Mouse (Mus musculus) thymus, postnatal 36 days (tissue): ENCODE measurements around the gene Klk1b24.
"Not testable (repeated sequence)": the region's sequence is repeated elsewhere in the genome, so short reads cannot be mapped to it uniquely, and the experiment has no call there.

Experiments
- DNase-seq, 2 experiments: peaks; one replicate each; pipeline ENCODE4 v3.0.0; 2022; ENCODE audit warnings: mixed read lengths in 2 of 2

Gene Klk1b24

DNA sequence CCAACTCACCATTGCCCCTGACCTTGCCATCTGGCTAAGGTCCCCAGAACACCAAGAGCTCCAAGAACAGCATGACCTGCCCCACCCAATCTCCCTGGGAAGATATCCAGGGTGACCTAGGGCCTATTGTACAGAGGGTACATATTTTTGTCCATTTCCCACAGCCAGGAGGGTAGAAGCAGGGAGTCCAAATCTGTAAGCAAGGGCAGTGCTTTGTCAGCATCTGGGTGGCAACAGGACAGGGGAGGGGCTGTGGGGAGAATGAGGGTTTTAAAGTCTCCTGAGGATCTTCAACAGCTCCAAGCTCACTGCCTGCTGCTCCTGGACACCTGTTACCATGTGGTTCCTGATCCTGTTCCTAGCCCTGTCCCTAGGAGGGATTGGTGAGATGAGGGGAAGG lies at the start of gene Klk1b24:
Gene Klk1b24, plus strand, starts transcription at position 301 of the 400 bp plus-strand sequence.
- DNase-seq, result not testable (repeated sequence)

DNA sequence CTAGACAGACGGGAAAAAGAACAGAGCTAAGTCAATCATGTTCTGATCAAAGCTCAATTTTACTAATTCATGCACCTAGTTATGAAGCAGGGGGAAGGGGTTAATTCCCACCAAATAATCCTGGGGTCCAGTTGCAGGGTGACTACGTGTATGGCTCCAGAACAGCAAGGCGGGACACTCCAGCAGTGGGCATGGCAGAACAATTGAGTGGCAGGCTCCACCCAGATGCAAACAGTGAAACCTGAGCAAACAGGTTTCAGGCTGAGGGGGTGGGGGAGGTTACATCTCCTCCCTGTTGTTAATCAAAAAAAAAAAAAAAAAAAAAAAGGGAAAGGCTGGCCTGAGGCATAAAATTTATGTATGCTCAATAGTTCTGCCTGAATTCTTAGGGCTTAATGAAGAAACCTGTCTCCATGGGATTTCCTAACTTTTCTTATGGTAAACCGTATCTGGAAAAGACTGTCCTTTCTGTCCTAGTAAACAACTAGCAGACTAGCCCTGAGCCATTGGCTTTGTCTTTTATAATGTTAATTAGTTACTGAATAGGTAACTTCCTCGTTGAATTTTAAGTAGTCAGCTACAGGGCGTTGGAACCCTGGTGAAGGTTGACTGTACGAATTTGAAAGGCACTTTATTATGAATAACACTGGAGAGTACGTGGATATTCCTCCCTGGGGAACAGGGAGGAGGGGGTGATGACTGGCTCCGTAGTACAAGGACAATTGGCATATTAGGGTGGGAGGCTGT lies 8.6 kb upstream of the Klk1b24 start:
- DNase-seq, result no peak

DNA sequence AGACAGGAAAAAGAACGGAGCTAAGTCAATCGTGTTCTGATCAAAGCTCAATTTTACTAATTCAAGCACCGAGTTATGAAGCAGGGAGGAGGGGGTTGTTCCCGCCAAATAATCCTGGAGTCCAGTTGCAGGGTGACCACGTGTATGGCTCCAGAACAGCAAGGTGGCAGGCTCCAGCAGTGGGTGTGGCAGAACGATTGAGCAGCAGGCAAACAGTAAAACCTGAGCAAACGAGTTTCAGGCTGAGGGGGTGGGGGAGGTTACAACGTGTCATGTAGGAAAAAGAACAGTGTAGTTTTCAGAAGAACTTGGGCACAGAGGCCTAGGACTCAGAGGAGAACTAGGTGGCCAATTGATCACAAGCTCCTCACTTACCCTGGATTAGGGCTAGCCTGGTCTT lies 1.5 kb upstream of the Klk1b24 start:
- DNase-seq, result not testable (repeated sequence)

DNA sequence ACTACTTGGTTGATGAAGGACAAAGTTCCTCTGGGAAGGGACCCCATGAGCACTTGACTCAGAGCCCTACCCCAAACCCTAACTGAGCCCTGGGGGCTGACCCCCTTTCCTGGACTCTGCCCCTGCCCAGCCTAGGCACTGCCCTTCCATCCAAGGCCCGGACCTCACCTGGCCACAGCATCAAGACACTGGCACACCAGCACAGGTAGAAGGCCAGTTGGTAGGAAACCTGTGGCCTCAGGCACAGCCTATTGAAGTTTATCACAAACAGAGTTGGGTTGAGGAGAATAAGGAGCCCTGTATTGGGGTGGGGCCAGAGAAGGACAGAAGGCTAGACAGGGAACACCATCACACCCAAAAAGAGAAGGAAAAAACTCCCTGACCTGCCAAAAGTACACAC lies 5.4 kb downstream of the Klk1b24 start:
- DNase-seq, result not testable (repeated sequence)

DNA sequence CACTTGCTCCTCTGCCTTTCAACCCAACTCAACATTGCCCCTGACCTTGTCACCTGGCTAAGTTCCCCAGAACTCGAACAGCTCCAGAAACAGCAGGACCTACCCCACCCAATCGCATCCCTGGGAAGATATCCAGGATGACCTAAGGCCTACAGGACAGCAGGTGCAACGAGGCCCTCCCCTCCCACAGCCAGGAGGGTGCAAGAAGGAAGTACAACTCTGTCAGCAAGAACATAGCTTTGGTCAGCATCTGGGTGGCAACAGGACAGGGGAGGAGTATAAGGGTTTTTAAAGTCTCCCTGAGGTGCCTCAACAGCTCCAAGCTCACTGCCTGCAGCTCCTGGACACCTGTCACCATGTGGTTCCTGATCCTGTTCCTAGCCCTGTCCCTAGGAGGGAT lies 9.9 kb downstream of the Klk1b24 start, which contains the start of gene Klk1b3:
Gene Klk1b3, plus strand, starts transcription at position 301 of the 400 bp plus-strand sequence.
- DNase-seq, result no peak

DNA sequence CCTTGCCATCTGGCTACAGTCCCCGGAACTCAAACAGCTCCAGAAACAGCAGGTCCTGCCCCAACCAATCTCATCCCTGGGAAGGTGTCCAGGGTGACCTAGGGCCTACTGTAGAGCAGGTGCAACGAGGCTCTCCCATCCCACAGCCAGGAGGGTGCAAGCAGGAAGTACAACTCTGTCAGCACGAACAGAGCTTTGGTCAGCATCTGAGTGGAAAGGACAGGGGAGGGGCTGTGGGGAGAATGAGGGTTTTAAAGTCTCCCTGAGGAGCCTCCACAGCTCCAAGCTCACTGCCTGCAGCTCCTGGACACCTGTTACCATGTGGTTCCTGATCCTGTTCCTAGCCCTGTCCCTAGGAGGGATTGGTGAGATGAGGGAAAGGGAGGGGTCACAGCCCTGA lies 19.1 kb downstream of the Klk1b24 start, which contains the start of gene Klk1b4:
Gene Klk1b4, plus strand, starts transcription at position 301 of the 400 bp plus-strand sequence.
- not testable (repeated sequence) for DNase-seq

DNA sequence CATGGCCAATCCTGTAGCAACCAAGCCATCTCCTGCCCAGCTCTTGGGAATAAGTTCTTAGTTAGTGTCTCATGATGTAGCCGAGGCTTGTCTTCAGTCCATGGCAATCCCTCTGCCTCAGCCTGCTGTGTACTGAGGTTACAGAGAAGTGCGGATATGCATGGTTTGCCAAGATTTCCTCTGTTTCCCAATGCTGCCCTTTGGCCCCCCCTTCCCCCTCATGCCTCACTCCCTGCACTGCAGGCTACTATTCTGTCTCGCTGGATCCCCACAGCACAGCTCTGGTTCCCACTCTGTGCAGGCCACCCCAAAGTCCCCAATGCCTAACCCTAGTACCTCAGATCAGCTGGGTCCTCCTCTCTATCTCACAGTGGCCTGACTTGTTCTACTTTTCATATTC lies 20.3 kb downstream of the Klk1b24 start:
- DNase-seq, result no peak

DNA sequence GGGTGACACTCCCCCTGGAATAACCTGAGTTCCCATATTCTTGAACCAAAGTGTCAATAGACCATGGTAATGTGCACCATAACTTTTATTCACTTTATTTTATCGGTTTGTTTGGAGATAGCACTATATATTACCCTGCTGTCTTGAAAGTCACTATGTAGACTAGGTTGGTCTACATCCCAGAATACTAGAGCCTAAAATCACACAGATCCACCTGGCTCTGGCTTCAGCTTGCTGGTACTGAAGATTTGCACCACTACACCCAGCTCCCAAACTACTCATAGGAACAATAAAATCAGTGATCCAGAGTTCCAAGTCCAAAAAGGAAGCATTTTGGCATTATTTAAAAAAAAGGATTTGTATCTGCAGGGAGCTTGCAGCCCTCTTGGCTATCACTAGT lies 27.6 kb downstream of the Klk1b24 start, which contains the start of gene Klk1b5:
Gene Klk1b5, plus strand, starts transcription at position 301 of the 400 bp plus-strand sequence.
- DNase-seq, result no peak

DNA sequence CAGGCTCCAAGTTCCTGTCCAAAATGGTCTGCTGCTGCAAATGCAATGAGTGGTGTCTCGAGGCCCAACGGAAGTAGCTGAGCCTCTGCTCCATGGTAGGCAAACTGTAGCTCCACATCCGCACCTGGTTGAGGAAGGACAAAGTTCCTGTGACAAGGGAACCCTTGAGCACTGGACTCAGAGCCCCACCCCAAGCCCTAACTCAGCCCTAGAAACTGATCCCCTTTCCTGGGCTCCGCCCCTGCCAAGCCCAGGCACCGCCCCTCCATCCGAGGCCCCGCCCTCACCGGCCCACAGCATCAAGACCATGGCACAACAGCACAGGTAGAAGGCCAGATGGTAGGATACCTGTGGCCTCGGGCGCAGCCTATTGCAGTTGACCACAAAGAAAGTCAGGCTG lies 33.6 kb downstream of the Klk1b24 start:
- not testable (repeated sequence) for DNase-seq

DNA sequence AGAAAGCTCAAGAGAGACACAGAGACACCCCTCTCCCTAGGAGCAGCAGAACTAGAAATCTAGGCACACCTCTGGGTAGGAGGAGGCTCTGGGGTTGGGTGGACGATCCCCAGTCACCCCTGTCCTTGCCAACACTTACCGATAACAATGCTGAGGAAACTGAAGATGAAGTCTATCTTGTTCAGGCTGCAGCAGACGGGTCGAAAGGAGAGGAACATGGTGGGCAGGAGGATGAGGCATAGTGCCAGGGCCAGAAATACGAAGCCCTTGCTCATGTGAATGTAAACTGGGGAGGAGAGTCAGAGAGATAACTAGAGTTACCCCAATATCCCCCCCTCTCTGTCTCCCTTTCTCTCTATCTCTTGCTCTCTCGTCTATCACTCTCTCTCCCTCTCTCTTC lies 34.3 kb downstream of the Klk1b24 start:
- not testable (repeated sequence) for DNase-seq

DNA sequence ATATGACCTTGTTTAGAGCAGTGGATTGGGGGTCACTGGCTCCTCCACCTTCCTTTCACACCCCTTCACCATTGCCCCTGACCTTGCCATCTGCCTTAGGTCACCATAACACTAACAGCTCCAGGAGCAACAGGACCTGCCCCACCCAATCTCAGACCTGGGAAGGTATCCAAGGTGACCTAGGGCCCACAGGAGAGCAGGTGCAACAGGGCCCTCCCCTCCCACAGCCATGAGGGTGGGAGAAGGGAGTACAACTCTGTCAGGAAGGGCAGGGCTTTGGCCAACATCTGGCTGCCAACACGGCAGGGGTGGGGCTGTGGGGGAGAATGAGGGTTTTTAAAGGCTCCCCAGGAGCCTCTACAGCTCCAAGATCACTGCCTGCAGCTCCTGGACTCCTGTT lies 37.0 kb downstream of the Klk1b24 start, which contains the start of gene Klk1:
Gene Klk1, plus strand, starts transcription at position 285 of the 400 bp plus-strand sequence.
- no peak for DNase-seq

DNA sequence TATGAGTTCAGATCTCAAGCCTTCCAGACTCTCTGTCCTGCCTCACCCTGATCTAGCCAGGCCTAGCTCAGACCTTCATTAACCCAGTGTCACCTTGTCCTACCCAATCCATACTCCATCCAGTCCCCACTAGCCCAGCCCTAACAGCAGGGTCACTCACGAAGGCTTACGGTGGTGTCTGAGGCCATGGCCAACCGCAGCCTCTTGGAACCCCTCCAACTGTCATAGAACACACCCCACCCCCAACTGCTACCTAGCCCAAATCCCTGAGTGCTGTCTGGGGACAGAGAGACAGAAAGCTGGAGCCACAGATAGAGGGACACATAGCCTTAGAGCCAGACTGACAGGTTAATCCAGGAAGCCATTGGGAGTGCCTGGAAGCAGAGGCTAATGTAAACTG lies 47.9 kb downstream of the Klk1b24 start, which contains the start of gene Gm36864:
Gene Gm36864, plus strand, starts transcription at position 269 of the 400 bp plus-strand sequence.
- DNase-seq, result no peak

DNA sequence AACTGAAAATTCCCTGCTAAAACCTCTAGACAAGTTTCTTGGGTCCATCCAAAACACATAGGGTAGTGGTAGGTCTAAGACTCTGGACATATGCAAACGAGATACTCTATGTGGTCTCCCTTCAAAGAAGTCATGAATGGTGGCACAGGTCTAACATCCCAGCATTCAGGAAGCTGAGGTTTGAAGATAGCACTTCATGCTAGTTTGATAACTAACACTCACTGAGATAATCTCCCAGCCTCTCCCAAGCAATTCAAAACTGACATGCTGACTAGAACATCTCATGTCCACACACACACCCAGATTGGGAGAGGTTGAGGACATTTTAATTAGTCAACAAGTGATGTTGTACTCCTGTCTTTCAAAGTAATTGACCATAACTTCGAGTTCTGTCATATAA lies 51.9 kb downstream of the Klk1b24 start:
- DNase-seq, result no peak

DNA sequence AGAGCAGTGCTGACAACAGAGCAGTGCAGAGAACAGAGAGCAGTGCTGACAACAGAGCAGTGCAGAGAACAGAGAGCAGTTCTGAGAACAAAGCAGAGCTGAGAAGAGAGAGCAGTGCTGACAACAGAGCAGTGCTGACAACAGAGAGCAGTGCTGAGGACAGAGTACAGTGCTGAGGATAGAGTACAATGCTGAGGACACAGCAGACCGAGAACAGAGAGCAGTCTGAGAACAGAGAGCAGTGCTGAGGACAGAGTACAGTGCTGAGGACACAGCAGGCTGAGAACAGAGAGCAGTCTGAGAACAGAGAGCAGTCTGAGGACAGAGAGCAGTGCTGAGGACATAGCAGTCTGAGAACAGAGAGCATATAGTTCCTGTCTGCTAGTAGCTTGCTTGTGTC lies 52.7 kb downstream of the Klk1b24 start:
- no peak for DNase-seq

DNA sequence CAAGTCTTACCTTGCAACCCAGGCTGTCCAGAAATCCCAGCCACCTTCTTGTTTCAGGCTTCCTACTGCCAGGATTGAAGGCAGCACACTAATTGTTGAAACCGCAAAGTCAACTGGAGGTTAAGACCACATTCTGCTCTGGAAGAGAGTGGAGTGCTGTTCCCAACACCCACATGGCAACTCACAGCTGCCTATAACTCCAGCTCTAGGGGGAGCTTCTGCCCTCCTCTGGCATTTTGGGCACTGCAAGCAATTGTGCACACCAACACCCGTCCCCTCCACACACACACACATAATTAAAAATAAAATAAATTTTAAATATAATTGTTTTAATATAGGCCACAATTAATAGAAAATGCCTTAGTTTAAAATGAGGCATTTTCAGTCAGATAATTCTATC lies 53.1 kb downstream of the Klk1b24 start:
- no peak for DNase-seq
